Mouse (Mus musculus) retina, embryonic 14.5 days (tissue): ENCODE measurements at regions not wholly inside any gene's neighbourhood (a gene's known extent, or its start where the extent isn't known, plus 50 kb on each side); places are given as distances from the start of the nearest gene placed in this dataset.

ENCODE experiments used
- DNase-seq: peaks from one replicate; pipeline ENCODE4 v3.0.0-alpha.2; 2015; ENCODE audit warnings: low spot score

DNA sequence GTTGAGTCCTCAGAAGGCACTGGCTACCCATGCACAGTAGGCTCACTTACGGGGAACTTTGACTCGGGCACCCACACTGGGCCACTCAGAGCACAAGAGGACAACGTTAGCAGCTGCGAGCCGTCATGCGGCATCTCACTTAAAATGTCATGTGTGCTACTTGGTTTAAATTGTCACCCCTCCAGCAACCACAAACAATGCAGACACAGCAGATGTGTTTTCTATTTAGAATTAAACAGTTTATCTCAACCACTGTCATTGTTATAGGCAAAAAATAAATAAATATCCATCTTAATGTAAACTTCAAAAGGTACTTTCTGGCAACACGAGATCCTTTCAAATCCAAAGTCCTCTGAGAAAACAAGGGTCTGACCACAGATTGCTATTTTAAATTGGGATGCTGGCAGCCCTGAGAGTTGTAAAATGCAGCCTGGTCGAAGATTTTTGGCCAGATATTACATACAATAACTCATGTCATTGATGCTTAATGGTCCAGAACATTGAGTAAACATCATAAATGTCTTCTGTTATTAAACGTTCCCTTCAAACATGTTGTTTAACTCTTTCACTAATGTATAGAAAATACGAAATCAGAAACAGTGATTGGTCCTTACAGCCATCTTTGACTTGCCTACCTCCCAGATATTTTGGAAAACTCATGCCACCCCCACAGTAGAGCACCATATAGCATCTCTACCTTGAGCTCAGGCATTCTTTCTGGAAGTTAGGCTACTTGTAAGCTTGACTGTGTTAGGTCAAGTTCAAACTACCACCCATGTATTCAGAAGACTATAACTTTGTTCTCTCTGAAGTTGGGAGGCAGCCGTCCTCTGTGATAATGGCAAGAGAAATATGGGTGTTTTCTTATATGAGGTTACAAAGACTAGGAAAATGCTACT is 232.8 kb upstream of the Tcf21 start:
- no peak for DNase-seq

DNA sequence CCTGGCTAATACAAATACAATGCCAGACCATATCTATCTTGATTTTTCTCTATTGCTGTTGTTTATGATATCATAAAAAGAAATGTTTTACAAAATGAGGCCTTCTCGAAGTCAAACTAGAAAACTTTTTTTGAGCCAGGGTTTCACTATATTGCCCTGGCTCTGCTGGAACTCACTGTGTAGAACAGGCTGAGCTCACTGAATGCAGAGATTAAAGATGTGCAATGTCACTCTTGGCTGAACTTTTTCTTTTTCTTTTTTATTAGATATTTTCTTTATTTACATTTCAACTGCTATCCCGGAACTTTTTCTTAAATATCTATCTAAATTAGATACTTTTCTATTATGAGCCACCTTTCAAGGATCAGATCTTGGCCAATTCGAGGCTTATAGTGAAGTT is 224.5 kb upstream of the Tcf21 start:
- no peak for DNase-seq

GRCm38 (mm10) chr10:23031491-23032126 is 211.6 kb upstream of the Tcf21 start:
- DNase-seq: no peak

DNA sequence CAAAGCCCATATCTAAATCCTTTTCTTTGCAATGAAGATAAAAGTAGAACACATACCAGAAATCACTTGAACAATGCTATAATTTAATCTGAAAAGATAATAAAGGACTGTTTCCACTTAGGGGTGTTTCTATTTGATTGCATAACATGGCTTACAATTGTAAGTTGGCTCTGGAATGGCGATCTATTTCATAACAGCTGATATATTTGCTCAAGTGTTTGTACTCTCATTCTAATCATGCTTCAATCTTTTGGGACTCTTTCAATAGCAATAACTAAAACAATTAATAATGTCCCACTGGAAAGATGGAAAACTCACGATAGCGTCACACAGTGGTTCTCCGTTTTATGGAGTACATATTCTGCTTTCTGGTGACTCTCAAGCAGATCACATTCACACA is 208.0 kb upstream of the Tcf21 start:
- DNase-seq: no peak

DNA sequence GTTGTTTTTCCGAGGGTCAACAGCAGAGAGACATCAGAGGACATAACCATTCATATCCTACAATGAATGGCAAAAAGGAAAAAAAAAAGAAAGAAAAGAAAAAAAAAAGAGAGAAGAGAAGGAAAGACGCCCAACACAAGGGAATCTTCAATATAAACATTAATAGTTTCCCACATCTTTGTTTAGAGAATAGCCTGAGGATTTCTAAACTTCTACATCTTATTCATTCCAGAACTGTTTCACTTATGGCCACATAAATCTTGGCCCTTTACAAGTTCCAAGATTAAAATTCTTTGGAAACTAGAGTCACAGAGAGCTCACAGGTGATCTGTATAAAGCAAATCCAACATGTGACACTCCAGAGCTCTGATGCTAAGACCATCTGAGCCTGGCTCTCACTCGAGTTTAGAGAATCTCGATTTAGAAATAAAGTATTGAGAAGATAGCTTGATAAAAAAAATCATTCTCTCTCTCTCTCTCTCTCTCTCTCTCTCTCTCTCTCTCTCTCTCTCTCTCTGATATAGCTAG is 197.2 kb upstream of the Tcf21 start:
- no peak for DNase-seq

- peak; percentile 64 for DNase-seq
These were observed 196.1 kb upstream of the Tcf21 start for GRCm38 (mm10) chr10:23015935-23016694.

- DNase-seq: no peak
These were observed 190.7 kb upstream of the Tcf21 start for GRCm38 (mm10) chr10:23010715-23011114.

DNA sequence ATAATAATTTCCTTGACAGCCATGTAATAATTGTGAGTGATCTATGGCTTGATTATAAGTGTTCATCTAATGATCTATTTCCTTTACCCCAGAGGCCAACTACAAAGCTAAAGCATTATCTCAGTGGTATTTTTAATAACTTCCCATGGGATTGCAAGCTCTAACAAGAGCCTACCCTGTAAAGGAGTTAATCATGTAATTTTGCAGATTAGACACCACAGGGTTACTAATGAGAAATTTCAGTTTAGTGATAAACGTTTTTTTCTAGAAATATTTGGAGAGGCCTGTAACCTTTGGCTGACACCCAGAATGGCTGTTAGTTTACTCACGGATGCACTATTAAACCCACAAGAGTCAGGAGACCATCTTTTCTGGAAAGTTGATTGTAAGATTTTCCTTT is 190.2 kb upstream of the Tcf21 start:
- no peak for DNase-seq

- DNase-seq: no peak
These were observed 184.8 kb upstream of the Tcf21 start for GRCm38 (mm10) chr10:23004768-23005167.

- no peak for DNase-seq
These were observed 183.7 kb upstream of the Tcf21 start for GRCm38 (mm10) chr10:23003686-23004085.

DNA sequence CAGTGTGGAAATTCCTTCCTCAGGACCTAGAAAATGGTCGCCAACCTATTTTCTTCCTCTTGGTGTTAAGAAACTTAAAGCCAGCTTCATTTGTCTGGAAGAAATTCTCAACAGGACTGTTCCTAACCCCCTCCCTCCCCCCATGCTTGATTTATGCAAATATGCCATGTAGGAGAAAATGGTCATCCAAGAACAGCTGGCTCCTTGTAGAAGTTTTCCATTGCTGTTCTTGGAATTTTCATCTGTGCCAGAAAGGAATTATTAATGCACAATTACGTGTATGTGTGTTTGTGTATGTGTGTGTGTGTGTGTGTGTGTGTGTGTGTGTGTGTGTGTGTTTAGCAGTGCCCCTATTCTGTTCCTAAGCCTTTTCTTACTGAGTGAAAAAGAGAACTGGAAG is 178.6 kb upstream of the Tcf21 start:
- no peak for DNase-seq

GRCm38 (mm10) chr10:22997571-22997970 is 177.6 kb upstream of the Tcf21 start:
- peak; percentile 56 for DNase-seq

DNA sequence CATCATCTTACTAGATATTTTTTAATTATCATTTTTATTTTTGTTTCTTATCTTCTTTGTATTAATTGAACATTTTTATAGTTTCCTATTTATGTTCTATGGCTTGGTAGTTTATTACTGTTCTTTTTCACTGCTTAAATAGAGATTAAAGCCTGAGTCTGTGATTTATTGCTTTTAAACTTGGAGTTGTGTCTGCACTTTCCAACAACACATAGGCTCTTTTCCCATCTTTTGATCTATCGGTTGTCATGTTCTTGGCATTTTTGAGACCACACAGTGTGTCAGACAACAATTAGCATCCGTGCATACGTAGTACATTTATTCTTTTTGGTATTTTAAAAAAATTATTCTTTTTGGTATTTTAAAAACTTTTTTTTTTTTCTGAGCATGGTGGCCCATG is 173.2 kb upstream of the Tcf21 start:
- no peak for DNase-seq

DNA sequence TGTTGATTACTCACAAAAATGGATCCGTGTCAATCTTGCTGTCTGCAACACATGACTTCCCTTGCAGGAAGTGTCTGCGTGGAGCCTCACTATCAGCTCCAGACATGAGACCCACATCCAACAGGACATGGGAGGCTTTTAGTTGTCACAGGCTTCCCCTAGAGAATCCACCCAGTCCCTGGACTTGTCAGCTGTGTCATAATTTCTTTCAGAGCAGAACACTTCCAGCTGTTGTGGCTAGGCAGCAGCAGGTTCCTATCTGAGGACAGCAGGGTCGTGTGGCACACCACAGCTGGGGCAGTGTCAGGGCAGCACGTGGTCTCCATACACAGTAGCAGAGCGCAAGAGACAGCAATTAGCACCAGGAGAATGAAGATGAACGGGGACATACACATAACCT is 161.8 kb upstream of the Tcf21 start:
- DNase-seq: no peak

- no peak for DNase-seq
These were observed 158.5 kb upstream of the Tcf21 start for GRCm38 (mm10) chr10:22978442-22978841.

- DNase-seq: no peak
These were observed 137.0 kb upstream of the Tcf21 start for GRCm38 (mm10) chr10:22956956-22957355.

- DNase-seq: no peak
These were observed 133.3 kb upstream of the Tcf21 start for GRCm38 (mm10) chr10:22953283-22953682.

DNA sequence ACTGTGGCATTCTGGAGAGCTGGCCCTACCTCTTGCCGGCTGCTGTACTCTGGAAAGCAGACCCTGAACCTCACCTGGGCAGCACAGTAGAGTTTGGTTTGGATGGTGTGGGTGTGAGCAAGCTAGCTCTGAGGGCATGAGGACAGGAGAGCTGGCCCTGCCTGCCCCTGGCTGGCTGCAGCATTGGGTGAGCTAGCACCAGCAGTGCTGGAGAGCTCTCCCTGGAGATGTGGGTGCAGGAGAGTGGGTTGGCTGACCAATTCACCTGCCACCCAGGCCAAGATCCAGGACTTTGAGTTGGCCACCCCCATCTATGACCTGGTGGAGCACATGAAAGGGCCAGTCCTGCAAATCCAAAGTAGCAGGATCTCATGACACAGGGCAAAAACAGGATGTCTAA is 124.3 kb upstream of the Tcf21 start:
- no peak for DNase-seq

DNA sequence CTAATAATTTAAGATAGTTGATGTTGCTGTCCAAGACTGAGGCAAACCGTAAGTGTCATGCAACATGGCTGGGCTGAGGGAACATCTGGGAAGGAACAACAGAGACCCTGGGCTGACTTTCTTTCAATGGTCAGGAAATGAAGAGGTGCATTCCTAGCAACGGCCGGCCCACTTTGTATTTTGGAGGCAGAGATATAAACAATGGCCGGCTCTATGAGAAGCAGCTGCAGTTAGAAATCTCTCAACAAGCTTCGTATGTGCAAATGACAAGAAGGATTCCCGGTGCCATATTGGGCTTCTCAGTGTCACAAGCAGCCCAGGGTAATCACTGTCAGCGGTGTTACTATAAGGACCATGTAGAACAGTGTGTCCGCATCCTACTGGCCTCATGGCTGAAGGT is 108.0 kb upstream of the Tcf21 start:
- DNase-seq: no peak

DNA sequence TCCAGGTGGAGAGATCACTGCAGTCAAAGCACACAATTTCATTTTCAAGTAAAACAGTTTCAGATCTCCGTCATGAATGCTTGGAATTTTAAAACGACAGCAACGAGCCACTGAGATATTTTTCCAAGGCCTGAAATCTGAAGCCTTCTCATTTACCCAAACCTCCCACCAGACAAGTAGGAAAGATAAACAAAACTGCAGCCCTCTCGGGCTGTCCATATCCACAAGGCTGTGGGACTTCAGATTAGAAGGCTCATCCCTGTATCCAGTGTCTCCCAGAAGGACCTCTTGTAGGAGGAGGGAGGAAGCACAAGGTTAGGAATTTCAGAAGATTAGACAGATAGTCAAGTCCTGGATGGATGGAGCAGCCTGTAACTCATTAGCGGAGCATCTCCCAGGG is 106.1 kb upstream of the Tcf21 start:
- DNase-seq: no peak

DNA sequence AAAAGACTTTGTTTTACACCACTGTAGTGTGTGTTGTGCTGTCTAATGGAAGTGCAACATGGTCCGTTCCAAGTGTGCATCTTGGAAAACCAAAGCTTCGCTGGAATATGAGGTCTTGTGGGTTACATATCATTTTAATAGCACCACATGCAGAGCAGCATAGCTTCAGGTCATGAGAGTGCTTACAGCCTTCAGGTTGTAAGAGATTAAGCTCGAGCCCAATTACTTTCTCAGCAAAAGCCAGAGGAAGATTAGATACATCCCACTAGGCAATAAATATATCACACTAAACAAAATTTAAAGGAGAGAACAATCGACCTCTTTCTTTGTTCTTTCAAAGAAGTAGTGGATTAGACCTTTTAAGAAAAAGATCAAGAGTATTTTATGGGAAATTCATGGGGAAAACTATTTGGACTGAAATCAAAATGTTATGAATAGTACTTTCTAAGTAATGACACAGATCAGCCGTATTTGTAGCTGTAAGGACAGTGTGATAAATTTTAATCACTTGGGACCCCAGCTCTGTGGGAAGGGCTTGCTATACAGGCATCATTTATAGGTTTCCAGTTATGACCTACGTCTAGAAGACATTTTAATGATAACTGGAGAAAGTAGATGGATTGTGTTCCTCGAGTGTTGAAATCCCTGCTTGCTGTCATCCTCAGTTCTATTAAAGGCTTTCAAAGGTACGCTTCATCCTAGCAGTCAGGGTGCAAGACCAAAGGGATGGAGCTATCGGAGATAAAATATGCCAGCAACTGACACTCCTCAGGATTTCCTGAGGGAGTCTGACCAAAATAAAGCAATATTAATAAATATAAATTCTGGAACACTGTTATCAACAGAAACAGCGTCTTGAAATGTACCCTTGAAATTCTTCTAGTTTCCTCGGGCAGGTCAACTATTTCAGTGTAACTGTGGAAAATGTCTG is 101.3 kb upstream of the Tcf21 start:
- peak; percentile 19 for DNase-seq

DNA sequence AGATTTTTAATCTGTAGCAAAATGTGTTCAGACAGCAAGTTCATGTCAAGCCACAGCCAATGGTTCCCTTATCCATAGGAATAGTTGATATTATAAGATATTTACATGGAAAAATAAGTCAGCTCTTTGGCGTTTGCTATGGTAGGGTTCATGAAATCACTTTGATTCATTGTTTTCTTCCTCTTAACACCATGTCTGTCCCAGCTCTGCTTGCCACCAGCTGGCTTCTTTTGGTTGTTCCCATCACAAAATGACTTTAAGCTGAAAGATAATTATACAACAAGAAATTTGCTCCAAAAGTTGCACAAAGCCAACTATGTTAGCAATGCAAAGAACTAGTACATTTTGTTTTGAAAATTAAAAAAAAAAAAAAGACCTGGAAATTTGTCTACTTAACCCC is 99.9 kb upstream of the Tcf21 start:
- DNase-seq: no peak
